Mouse (Mus musculus) mesoderm, embryonic 11.5 days (tissue): Measurements from ENCODE around the gene Hist1h4k.
"Not testable (repeated sequence)": the region's sequence is repeated elsewhere in the genome, so short reads cannot be mapped to it uniquely, and the experiment has no call there.

Experiments used
- DNase-seq: peaks from one replicate; pipeline ENCODE4 v3.0.0-alpha.2; 2012; ENCODE audit warnings: low read depth, low spot score

Hist1h4k gene

DNA sequence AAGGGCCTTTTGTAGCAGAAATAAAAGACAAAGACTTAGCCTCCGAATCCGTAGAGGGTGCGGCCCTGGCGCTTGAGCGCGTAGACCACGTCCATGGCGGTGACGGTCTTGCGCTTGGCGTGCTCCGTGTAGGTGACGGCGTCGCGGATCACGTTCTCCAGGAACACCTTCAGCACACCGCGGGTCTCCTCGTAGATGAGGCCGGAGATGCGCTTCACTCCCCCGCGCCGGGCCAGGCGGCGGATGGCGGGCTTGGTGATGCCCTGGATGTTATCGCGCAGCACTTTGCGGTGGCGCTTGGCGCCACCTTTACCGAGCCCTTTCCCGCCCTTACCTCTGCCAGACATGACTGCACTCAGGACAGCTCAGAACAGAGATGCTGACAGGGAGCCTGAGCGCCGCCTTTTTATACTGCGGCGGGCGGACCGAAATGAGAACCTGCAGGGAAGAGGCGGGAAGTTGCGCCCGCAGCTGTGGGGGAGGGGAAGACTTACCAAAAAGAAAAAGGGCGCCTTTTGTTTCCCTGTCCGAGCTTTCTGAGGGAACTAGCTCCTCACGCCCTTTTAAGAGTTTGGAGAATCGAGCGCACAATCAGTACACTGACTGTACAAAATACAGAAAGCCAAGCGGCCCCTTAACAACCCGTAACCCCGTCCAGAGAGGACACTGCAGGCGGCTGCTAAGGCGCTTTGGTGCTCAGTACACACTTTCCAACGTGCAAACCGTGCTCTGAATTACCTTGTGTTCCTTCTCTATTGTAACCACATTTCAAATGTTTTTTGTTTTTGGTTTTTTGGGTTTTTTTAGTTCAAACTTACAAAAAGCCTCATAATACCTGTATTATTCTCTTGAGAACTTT is at the start of gene Hist1h4k:
TSS of gene Hist1h4k (minus strand) at position 347 of the 859 bp plus-strand sequence.
- DNase-seq = peak; percentile 94

DNA sequence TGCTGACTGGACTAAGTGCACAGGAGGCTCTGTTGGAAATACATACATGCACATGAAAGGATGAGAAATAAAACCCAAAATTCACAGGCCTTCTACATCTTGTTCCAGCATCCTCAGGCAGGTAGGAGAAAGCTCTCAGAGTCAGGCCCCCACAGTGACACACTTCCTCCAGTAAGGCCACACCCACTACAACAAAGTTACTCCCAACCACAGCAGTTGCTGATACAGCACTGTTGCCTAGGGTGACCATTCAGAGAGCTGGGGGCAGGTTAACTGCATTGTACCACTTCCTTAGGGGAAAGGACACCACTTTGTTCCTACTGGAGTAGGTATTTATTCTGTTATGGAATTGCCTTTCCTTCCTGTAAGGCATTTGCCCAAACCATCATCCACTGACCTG is 46.9 kb upstream of the Hist1h4k start:
- not testable (repeated sequence) for DNase-seq

DNA sequence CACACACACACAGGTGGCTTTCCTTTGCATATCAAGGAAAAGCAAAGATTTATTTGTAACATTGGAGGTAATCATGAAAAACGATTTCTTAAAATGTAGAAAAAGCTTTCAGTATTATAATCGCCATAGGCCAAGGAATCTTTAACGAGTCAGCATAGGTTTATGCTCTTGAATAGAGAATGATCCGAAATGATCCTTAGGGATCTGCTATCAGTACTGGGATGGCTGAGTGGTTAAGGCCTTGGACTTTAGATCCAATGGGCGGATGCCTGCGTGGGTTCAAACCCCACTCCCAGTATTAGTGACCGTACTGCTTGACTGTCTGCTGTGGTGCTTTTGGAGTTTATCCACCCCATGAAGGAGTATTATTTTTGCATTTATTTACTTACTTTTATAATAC is 45.3 kb upstream of the Hist1h4k start:
- DNase-seq = no peak

DNA sequence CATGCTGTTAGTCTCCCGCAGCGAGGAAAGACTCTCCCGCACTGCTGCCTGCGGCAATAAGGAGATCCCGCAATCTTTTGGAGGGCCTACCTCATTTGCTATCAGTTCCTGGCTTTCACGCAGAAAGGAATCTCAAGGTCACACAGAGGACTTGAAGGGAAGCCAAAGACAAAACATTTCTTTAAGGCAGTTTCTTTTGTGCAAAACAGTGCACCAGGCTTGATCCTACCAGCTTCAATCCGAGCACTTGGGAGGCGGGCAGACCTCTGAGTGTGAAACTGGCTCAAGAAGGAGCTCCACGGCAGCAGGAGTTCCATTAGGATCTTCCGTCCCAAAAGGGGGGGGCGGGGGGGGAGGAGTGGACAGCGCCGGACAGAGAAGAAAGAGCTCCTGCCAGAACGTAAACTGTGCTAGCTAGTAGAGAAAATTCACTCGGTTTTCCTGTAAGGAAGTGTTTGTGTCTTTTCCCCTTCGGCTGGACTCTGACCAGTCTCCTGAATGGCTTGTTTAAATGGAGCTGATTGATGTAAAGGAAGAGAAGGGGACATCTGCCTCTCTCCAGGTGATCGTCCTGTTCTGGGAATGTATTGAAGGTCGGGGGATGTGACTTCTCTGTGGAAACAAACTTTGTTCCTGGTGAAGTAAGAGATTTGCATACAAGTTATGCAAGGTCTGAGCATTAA is 40.4 kb upstream of the Hist1h4k start:
- no peak for DNase-seq

DNA sequence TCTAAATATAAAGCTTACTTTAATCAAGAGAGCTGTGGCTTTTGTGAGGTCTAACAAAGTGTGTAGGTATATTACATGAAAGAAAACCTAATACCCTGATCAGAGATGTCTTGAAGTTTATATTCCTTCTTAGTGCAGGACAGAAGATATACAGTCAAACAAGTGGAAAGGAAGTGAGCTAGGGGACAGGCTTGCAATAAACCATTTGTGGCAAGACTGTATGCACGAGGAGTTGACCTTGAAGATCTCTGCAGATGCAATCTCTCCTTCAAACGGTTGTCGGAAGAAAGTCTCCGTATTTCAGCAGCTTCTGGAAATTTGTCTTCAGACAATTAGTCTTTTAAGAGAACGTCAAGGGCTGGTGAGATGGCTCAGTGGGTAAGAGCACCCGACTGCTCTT is 39.6 kb upstream of the Hist1h4k start:
- no peak for DNase-seq

DNA sequence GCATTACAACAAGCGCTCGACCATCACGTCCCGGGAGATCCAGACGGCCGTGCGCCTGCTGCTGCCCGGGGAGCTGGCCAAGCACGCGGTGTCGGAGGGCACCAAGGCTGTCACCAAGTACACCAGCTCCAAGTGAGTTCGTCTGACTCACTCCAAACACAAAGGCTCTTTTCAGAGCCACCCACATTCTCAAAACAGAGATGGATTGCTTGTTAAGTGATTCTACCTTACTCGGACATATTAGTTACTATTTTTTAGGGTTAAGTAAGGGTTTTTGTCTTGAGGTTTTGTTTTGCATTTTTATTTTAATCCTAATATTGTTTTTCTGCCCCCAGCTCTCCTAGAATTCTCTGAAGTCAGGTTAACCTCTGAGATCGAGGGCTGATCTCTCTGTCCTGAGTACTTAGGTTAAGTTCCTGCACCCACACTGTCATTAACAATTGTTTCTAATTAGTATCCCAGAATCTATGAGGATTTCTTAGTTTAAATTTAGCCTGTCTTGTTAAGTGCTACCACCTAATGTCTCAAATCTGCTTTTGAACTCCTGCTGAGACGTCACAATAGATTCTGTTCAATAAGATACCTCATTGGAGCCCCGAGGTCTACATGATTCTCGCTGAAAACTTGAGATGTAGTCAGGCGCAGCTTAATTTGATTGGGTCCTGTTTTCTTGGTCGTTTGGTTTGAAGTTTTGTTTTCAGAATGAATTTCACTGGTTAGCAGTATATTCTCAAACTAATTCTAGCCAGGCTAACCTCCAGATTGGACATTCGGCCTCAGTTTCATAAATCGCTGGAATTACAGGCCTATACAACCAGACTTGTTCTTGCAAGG is 37.7 kb upstream of the Hist1h4k start:
- DNase-seq = no peak

DNA sequence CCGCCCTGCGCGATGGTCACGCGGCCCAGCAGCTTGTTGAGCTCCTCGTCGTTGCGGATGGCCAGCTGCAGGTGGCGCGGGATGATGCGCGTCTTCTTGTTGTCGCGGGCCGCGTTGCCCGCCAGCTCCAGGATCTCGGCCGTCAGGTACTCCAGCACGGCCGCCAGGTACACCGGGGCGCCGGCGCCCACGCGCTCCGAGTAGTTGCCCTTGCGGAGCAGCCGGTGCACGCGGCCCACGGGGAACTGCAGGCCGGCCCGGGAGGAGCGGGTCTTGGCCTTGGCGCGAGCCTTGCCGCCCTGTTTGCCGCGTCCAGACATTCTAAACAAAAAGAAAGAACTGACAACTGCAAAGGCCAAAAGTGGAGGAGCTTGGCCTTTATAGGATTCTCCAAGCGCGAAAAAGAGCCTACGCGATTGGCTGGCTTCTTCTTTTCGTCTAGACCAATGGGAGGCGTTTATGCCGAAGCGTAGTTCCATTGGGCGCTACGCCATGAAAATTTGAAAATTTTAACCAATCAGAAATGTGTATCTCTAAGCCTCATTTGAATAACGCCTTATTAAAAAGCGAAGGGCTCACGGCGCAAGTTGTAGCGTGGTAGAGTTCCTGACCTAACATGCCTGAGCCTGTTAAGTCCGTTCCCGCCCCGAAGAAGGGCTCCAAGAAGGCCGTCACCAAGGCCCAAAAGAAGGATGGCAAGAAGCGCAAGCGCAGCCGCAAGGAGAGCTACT is 36.8 kb upstream of the Hist1h4k start, which contains the start of the genes Hist1h2an and Hist1h2bp:
TSS of gene Hist1h2an (minus strand) at position 320 of the 731 bp plus-strand sequence.
TSS of gene Hist1h2bp (plus strand) at position 563 of the 731 bp plus-strand sequence.
- peak; percentile 96 for DNase-seq

DNA sequence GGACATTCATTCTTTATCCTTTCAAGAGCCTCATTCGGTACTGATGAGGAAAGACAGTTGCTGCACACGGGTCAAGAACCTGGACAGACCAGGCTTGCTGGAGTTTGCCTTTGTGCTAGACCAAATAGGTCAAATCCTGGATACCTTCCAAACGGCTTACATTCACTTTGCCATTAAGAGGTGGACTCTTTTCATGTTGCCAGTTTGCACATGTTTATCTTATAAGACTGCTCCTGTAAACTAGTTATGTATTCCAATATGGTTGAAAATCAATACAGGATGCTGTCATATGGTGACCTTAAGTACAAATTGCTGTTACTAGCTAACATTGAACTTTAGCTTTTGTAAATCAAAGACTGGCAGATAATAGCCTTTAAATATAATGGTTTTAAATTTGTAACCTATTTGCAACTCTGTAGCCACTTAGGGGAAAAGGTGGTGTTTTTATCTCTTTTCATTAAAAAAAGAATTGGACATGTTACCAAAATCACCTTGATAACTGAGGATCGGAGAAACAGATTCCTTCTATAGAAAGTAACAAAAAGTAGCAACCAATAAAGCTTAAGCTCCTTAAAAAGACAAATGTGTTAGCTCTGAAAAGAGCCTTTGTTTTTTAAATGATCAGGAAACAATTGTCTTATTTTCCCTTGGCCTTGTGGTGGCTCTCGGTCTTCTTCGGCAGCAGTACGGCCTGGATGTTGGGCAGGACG is 36.0 kb upstream of the Hist1h4k start:
- DNase-seq = no peak

DNA sequence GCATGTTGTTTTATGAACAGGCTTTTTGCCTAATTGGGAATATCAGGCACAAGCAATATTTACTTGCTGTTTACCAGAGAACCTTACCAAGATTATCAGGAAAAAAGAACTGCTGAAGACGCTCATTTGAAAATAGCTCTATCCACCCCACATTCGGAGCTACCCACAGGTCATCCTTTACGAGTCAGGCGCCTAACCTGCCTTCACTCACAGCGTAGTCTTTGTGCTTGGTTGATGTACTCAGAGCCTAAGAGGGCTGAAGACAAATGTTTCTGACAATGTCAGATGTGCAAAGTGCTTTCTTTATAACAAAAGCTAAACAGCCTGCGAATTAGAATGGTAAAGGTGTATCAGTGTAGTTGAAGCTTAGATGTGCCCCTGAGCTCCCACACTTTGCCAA is 34.0 kb upstream of the Hist1h4k start:
- no peak for DNase-seq

DNA sequence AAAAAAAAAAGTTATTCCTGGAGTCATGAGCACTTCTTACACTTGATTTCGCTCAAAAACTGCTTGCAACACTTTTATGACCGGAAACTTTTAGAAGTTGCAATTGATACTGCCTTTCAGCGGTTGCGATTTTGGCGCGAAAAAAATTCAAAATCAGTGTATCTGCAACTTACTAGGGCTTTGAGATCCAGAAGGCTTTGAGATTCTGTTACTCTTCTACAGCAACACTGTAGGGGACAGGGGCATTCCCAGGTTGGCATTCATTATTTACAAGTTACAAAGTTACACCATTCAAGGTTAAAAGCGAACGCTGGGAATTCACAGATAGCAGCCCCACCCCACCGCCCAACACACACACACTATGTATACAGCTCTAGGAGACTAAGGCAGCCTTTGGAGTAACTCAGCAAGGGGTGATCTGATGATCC is 33.4 kb upstream of the Hist1h4k start:
- DNase-seq = no peak

DNA sequence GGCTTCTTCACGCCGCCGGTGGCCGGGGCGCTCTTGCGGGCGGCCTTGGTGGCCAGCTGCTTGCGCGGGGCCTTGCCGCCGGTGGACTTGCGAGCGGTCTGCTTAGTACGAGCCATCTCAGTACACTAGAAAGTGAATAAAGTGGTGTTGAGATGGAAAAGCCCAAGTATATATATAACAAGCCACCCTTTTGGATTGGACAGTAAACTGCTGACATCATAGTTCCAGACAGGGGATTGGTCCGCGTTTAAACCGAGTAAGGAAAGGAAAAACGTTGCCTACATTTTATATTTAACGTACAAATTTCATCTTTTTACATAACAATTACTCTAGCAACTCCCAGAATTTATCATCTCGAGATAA is 32.9 kb upstream of the Hist1h4k start, which contains the start of gene Hist1h3i:
TSS of gene Hist1h3i (minus strand) at position 116 of the 363 bp plus-strand sequence.
- peak; percentile 90 for DNase-seq

DNA sequence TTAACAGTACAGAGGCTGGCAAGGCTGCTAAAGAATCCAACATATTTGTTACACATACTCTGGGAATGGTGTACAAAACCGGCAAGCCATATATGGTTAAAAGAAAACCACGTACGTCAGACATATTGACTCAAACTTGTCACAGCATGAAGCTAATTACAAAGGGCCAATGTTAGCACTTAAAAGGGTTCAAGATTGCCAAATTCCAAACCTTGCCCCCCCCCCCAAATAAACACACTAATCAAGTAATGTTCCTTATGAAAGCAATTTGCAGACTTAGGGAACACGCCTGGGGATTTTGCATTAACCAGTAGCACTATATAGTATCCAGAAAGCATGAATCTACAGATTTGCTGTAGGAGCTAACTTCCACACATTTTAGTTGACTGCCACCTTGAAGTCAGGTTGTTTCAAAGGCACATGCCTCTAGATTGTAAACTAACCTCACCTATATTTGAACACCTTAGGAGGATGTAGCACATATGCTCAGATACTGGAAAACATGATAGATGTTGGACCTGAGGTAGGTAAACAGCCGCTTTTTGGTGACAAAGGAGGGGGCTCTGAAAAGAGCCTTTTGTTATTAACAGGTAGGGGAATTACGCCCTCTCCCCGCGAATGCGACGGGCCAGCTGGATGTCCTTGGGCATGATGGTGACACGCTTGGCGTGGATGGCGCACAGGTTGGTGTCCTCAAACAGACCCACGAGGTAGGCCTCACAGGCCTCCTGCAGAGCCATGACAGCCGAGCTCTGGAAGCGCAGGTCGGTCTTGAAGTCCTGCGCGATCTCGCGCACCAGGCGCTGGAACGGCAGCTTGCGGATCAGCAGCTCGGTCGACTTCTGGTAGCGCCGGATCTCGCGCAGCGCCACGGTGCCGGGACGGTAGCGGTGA is 32.3 kb upstream of the Hist1h4k start:
- peak; percentile 54 for DNase-seq

DNA sequence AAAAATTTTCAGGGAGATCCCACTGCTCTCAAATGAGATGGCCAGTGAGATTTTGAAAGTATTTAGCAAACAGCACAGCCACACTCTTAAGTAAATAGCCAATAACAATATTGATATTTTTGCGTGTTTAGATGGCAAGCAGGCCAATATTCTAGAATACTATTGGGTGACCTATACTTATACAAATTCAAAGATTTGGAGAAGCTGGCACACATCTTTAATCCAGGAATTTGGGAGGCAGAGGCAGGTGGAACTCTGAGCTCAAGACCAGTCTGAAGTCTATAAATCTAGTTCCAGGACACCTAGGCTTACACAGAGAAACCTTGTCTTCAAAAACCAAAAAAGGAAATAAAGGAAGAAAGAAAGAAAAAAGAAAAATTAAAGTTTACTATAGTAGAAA is 31.3 kb upstream of the Hist1h4k start:
- DNase-seq = no peak

DNA sequence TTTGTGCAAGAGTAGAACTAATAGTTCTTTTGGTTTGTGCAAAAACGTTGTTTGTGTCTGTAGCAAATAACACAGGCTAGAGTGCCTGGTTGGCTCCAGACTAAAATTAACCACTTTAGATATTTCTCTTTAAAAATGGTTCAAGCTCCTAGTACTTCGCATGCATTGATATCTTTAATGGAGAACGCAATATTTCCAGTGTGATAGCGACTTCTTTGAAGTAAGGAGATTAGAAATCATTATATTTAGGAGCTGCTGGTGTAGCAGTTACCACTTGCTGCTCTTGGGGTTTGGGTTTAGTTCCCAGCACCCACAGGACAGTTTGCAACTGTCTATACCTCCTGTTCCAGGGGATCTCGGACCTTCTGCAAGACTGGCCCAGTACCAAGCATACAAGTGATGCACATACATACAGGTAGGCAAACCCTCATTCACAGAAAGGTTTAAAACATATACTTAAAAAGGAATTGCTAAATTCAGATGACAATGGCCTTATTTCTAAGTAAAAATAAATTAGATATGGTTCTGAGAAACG is 30.8 kb upstream of the Hist1h4k start:
- DNase-seq = no peak

DNA sequence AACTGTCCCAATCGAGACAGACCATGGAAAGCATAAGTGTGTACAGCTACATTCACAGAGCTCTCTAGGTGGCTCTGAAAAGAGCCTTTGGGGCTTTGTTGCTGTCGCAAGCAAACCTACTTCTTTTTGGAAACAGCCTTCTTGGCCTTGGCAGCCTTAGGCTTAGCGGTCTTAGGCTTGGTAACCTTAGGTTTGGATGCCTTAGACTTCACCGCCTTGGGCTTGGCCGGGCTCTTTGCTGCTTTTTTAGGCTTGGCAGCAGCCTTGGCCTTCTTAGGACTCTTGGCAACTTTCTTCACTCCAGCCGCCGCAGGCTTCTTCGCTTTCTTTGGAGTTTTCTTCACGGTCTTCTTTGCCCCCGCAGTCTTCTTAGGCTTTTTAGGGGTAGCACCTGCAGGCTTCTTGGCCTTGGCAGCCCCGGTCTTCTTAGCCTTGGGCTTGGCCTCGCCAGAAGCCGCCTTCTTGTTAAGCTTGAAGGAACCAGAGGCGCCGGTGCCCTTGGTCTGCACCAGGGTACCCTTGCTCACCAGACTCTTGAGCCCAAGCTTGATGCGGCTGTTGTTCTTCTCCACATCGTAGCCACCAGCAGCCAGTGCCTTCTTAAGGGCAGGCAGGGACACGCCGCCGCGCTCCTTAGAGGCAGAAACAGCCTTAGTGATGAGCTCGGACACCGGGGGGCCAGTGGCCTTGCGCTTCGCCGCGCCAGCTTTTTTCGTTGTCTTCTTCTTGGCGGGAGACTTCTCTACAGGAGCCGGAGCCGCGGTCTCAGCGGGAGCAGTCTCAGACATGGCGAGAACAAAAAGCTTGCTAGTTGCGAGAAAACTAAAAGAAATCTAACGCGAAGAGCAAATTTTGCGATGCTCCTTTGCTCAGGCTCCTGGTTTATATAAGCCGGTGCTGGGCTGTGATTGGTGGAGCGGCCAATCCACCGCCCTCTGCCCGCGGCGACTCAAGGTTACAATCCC is 29.7 kb upstream of the Hist1h4k start, which contains the start of gene Hist1h1b:
TSS of gene Hist1h1b (minus strand) at position 859 of the 965 bp plus-strand sequence.
- peak; percentile 83 for DNase-seq

DNA sequence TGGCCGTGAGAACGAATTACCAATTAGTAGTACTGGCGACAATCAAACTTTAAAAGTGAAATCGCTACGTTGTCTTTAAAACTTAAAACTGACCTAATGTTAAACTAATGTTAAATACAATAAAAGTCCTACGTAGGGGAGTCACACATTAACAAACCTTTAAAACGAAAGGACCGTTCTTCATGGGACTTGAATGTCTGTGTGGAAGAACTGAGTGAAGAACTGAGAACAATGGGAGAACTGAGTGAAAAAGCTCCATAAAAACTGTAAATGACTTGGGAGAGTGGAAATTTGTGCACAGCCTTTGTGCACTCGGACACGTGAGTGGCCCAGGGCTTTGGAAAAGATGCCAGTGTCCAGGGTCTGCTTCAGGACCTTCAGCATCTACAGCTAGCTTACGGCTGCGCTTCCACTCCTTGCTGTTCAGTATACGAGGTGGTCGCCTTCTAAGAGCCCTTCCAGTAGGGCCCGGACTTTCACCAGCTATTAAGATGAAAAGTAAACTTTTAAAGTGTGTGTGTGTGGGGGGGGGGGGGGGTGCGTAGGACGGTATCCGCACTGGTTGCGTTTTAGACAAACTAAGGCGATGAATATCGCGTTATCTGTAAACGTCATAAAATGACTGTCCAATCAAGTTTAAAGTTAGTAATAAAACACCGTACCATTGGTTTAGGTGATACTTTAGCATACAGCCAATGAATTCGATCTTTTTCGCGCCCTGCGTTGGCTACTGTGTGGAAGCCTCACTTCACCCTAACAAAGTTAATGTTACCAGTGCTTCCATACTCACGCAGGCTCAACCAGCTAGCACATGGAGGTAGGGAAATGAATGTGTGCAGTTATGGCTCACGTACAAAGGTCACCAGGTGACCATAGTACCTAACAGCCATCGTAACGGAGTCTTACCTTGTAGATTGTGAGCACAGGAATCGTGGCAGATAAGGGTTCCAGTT is 28.8 kb upstream of the Hist1h4k start:
- peak; percentile 90 for DNase-seq

DNA sequence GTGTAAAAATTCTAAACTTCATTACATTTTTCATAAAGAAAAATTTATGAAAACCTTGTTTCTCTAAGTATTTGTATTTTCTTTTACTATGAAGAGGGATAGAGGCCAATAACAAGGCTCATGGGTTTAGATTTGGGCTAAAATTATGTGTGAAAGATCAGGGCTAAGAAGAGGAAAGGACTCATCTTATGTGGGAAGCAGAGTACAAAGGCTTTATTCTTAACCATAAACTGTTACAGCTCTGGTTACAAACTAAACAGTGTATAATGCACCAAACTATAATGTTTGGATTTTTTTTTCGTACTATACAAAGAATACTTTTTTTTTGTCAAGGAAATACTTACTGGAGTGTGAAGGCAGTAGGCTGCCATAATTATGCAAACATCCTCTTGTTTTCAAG is 5.4 kb upstream of the Hist1h4k start:
- DNase-seq = no peak
